Mouse (Mus musculus) inflammation-experienced regulatory T-cells (primary cell): ENCODE data around the gene Atg13. TPM values are rescaled to one million over a fixed set of nuclear protein-coding genes. Genes with fewer than 3 reads are reported as not detected.

Experiments
- polyA plus RNA-seq, 2 experiments: library from polyadenylated mRNA; unstranded; fragments of 100-300 nt; shearing (Covaris generic); gene quantifications; one replicate each; pipeline ENCODE4 v1.2.1; 2017

Gene Atg13
- 10 to 100 TPM; 45.6 to 53.8 TPM for polyA plus RNA-seq

GRCm38 (mm10) chr2:91710272-91711234 lies at the start of gene Atg13, which contains the start of gene Harbi1:
TSS of gene Atg13 (minus strand) at chr2:91710576.
TSS of gene Harbi1 (plus strand) at chr2:91710852.

GRCm38 (mm10) chr2:91729971-91730821 lies 19.8 kb upstream of the Atg13 start, which contains the start of gene Ambra1:
TSS of gene Ambra1 (plus strand) at chr2:91730134.

GRCm38 (mm10) chr2:91649553-91650359 lies 60.6 kb downstream of the Atg13 start, which contains the start of the genes Zfp408 and Arhgap1:
TSS of gene Zfp408 (minus strand) at chr2:91649791.
TSS of gene Arhgap1 (plus strand) at chr2:91649860.

GRCm38 (mm10) chr2:91636229-91636628 lies 74.1 kb downstream of the Atg13 start, which contains the start of gene F2:
TSS of gene F2 (minus strand) at chr2:91636414.

Other genes with a start within 250 kb of the Atg13 start
- 10 to 100 TPM; 30.3 to 39.9 TPM for gene Ckap5, start 183.8 kb downstream of the Atg13 start, polyA plus RNA-seq
- under 1 TPM; 0.47 to 0.48 TPM for gene F2, start 74.2 kb downstream of the Atg13 start, polyA plus RNA-seq
- 10 to 100 TPM; 23.4 to 25.3 TPM for gene Zfp408, start 60.8 kb downstream of the Atg13 start, polyA plus RNA-seq
- gene Arhgap1, start 60.7 kb downstream of the Atg13 start, polyA plus RNA-seq: 100 to 1,000 TPM; 158 to 212 TPM
- 10 to 100 TPM; 10.8 to 12.8 TPM for gene Harbi1, start 276 bp upstream of the Atg13 start, polyA plus RNA-seq
- 10 to 100 TPM; 42.6 to 45.0 TPM for gene Ambra1, start 19.6 kb upstream of the Atg13 start, polyA plus RNA-seq
- gene Chrm4, start 216.7 kb upstream of the Atg13 start, polyA plus RNA-seq: 1 to 10 TPM in 1 of 2 experiments, under 1 TPM in 1; 0.45 to 1.1 TPM
- gene Mdk, start 221.7 kb upstream of the Atg13 start, polyA plus RNA-seq: 1 to 10 TPM; 1.1 to 1.2 TPM
- gene Gm9821, start 235.1 kb upstream of the Atg13 start, polyA plus RNA-seq: under 1 TPM in 1 of 2 experiments, not detected in 1; 0.35 TPM